Mouse (Mus musculus) C2C12 (cell line): Measurements from ENCODE around the gene Gm20422.

ENCODE experiments used
- CTCF ChIP-seq: IDR thresholded peaks from one replicate; pipeline ENCODE4 v1.5.1; 2011; ENCODE audit not compliant: control insufficient read depth, insufficient read depth, insufficient read length
- MYOD1 ChIP-seq: IDR thresholded peaks from one replicate; pipeline ENCODE4 v1.6.1; 2011; ENCODE audit warnings: low read depth; ENCODE audit not compliant: control insufficient read depth, insufficient read length
- USF1 ChIP-seq: IDR thresholded peaks from one replicate; pipeline ENCODE4 v1.6.1; 2011; ENCODE audit warnings: low read depth, mild to moderate bottlenecking, control low read depth, moderate library complexity

- TF ChIP-seq MYOD1 (no peak), CTCF (no peak), USF1 (no peak)
These were observed 33.9 kb downstream of the Gm20422 start for GRCm38 (mm10) chr8:69740763-69741162.
